Mouse (Mus musculus) subcutaneous adipose tissue, adult 2 months (tissue): Measurements from ENCODE around the gene Ccnf. TPM values are rescaled to one million over a fixed set of nuclear protein-coding genes. Genes with fewer than 3 reads are reported as not detected.

Source experiments
- polyA plus RNA-seq: library from polyadenylated mRNA; depleted of rRNA; stranded (reverse); fragments of >200 nt; gene quantifications from 2 replicates; pipeline ENCODE4 v1.2.3, GENCODE M21; 2012; ENCODE audit warnings: low replicate concordance; rRNA removed

Gene Ccnf
- 1.4 and 8.8 TPM in 2 replicates for polyA plus RNA-seq

GRCm38 (mm10) chr17:24251320-24252069, at the start of gene Ccnf:
TSS of gene Ccnf (minus strand) at chr17:24251484.

GRCm38 (mm10) chr17:24220435-24221411, 30.6 kb downstream of the Ccnf start, which contains the start of gene Tedc2:
TSS of gene Tedc2 (minus strand) at chr17:24220851.

GRCm38 (mm10) chr17:24209043-24209915, 42.0 kb downstream of the Ccnf start, which contains the start of gene Ntn3:
TSS of gene Ntn3 (minus strand) at chr17:24209531.

GRCm38 (mm10) chr17:24205284-24205888, 45.9 kb downstream of the Ccnf start, which contains the start of gene Tbc1d24:
TSS of gene Tbc1d24 (minus strand) at chr17:24205562.

Other genes with a start within 250 kb of the Ccnf start
- gene Prss27, start 213.3 kb downstream of the Ccnf start, polyA plus RNA-seq: 2.3 and 9.7 TPM in 2 replicates
- 17.6 and 36.4 TPM in 2 replicates for gene Kctd5, start 178.0 kb downstream of the Ccnf start, polyA plus RNA-seq
- 22.3 and 23.3 TPM in 2 replicates for gene Pdpk1, start 100.6 kb downstream of the Ccnf start, polyA plus RNA-seq
- gene Amdhd2, start 87.7 kb downstream of the Ccnf start, polyA plus RNA-seq: 43.6 and 56.5 TPM in 2 replicates
- 819 and 932 TPM in 2 replicates for gene Atp6v0c, start 81.8 kb downstream of the Ccnf start, polyA plus RNA-seq
- 18.9 and 36.2 TPM in 2 replicates for gene Tbc1d24, start 45.9 kb downstream of the Ccnf start, polyA plus RNA-seq
- gene Ntn3, start 42.0 kb downstream of the Ccnf start, polyA plus RNA-seq: 7.1 and 13.6 TPM in 2 replicates
- 8.0 and 12.3 TPM in 2 replicates for gene Tedc2, start 30.6 kb downstream of the Ccnf start, polyA plus RNA-seq
- 0.05 TPM in 1 of 2 replicates, not detected in the other for gene Abca17, start 99.6 kb upstream of the Ccnf start, polyA plus RNA-seq
- gene Abca3, start 100.5 kb upstream of the Ccnf start, polyA plus RNA-seq: 39.5 and 58.9 TPM in 2 replicates
- 66.9 and 162 TPM in 2 replicates for gene Rnps1, start 163.1 kb upstream of the Ccnf start, polyA plus RNA-seq
- 161 and 217 TPM in 2 replicates for gene Eci1, start 175.2 kb upstream of the Ccnf start, polyA plus RNA-seq
- 6.2 and 11.7 TPM in 2 replicates for gene Dnase1l2, start 191.6 kb upstream of the Ccnf start, polyA plus RNA-seq
- 74.7 and 92.1 TPM in 2 replicates for gene E4f1, start 218.8 kb upstream of the Ccnf start, polyA plus RNA-seq
- gene Pgp, start 218.9 kb upstream of the Ccnf start, polyA plus RNA-seq: 39.2 and 51.2 TPM in 2 replicates
- 0.13 and 0.39 TPM in 2 replicates for gene Bricd5, start 222.4 kb upstream of the Ccnf start, polyA plus RNA-seq
- gene Mlst8, start 227.6 kb upstream of the Ccnf start, polyA plus RNA-seq: 38.1 and 67.3 TPM in 2 replicates
- gene Caskin1, start 237.1 kb upstream of the Ccnf start, polyA plus RNA-seq: 0.37 and 3.5 TPM in 2 replicates